Mouse (Mus musculus) liver, adult 2 months (tissue): ENCODE data around the gene Alyref.
A peak's percentile ranks its signal among the peaks of the same experiment; 100 is the strongest.

ENCODE experiments used
- CTCF ChIP-seq: fragments of 200-500 bp; IDR thresholded peaks from 2 replicates; pipeline ENCODE4 v1.5.1; 2011; ENCODE audit warnings: low read depth, low read length, control low read depth
- POLR2A ChIP-seq: fragments of 200-500 bp; IDR thresholded peaks from 2 replicates; pipeline ENCODE4 v1.6.1; 2011; ENCODE audit warnings: low read length, control low read depth; ENCODE audit not compliant: insufficient read depth; ENCODE audit errors: extremely low read depth

DNA sequence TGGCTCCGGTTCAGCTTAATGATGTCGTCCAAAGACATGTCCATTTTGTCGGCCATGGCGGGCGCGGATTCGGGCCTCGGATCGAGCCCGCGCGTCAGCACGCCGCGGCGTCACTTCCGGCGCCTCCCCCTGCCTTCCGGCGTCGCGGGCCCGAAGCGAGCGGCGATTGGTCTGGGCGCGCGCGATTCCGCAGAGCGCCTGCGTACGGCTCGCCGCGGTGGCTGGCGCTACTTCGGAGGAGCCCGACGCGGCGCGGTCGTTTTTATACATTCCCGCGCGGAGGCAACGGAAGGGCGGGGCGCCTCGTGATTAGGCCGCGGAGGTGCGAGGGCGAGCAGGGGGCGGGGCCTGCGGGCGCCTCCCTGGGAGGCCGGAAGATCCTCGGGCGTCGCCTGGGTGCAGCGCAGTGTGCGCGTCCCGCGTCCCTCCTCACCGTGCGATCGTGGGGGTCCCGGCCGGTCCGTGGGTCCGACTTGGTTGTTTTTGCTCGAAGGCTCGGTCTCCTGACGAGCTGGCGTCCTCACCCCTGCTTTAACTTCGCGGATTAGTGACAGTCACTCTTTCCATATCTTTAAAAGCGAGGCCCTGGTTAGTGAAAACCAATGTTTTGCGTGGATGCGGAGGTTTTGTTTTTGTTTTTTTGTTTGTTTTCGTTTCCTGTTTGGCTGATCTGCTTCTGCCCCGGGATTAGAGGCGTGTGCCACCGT, at the start of gene Alyref, which contains the start of gene Anapc11:
- TF ChIP-seq CTCF = no peak
- 0 out of 2 replicates have a peak, but pooled peaks have one; percentile 31 for TF ChIP-seq POLR2A
